Mouse (Mus musculus) thymus, adult 2 months (tissue): ENCODE data around the gene Gm27027.

Source experiments
- CTCF ChIP-seq: fragments of 200-500 bp; IDR thresholded peaks from 2 replicates; pipeline ENCODE4 v1.5.1; 2012; ENCODE audit warnings: mild to moderate bottlenecking, control low read depth, low read length, moderate library complexity, borderline replicate concordance; ENCODE audit not compliant: control insufficient read depth, poor library complexity, insufficient read depth; ENCODE audit errors: extremely low read depth
- POLR2A ChIP-seq: fragments of 200-500 bp; IDR thresholded peaks from 2 replicates; pipeline ENCODE4 v1.6.1; 2012; ENCODE audit warnings: mild to moderate bottlenecking, low read length, control low read depth, moderate library complexity; ENCODE audit not compliant: control insufficient read depth, poor library complexity, insufficient read depth; ENCODE audit errors: extremely low read depth

- TF ChIP-seq CTCF (no peak), POLR2A (no peak)
These were observed 4.8 kb downstream of the Gm27027 start for GRCm38 (mm10) chr2:93991336-93991735.
